In genomic region chr2:163472466-163472851, GRCm38 (mm10) we compare ENCODE assay signal across 8 mouse cellular contexts. TPM values are rescaled to one million over a fixed set of nuclear protein-coding genes. Genes with fewer than 3 reads are reported as not detected.
A peak's percentile ranks its signal among the peaks of the same experiment; 100 is the strongest.
DNase-seq lines count a peak whose midpoint lies in the region; ATAC-seq lines count a peak whose summit lies in the region.

Fitm2 (minus strand) TSS chr2:163472629.

- peak within 1 kb of the TSS; percentile 93 for H3K4me3 ChIP-seq in megakaryocyte, embryonic 14.5 days (replicated peaks)

- H3K9me3 ChIP-seq in megakaryocyte, embryonic 14.5 days: no peaks in the 10 kb centered on the region

- H3K27me3 ChIP-seq in megakaryocyte, embryonic 14.5 days (replicated peaks): peaks cover 4% of the 10 kb centered on the region

- H3K36me3 ChIP-seq in megakaryocyte, embryonic 14.5 days (replicated peaks; ENCODE audit: low read length): peaks cover 26% of the 10 kb centered on the region

- peak; percentile 100 for DNase-seq in ZHBTc4 (ENCODE audit: low read depth, low spot score)
- peak; percentile 91 to 92 for DNase-seq in gastrocnemius, adult 8-10 months (ENCODE audit: low spot score in 2 of 2)
- peak; percentile 95 for DNase-seq in hindlimb bud, embryonic 11.5 days (ENCODE audit: extremely low spot score, low read depth, low spot score)
- peak; percentile 93 to 98 for DNase-seq in left cerebral cortex, adult 8-10 months (ENCODE audit: low spot score in 2 of 2)
- peak; percentile 97 to 98 for DNase-seq in right cerebral cortex, postnatal 10 days (ENCODE audit: low spot score in 2 of 2)
- DNase-seq in urinary bladder, postnatal 25 days (ENCODE audit: low spot score): peak; percentile 95

- ATAC-seq in common myeloid progenitor, adult 5-6 weeks (replicated peaks; ENCODE audit: low read depth, poor library complexity, severe bottlenecking): peak; percentile 97

- peaks cover 22% of the 10 kb centered on the region for H3K4me1 ChIP-seq in megakaryocyte, embryonic 14.5 days

RNA-seq across cellular contexts. Expression of gene Fitm2, which starts in this region (rescaled TPM):
- 3.9 and 5.2 TPM in 2 replicates for total RNA-seq in common myeloid progenitor, adult 5-6 weeks (2017)
- total RNA-seq in gastrocnemius, adult 8-10 months (2022): 10 to 100 TPM; 70.3 to 75.0 (median 73.9) TPM
- 10 to 100 TPM; 16.7 to 19.4 (median 17.9) TPM for total RNA-seq in left cerebral cortex, adult 8-10 months (2022)
- polyA plus RNA-seq in megakaryocyte, embryonic 14.5 days (2012; ENCODE audit: insufficient read depth, low replicate concordance): 0.68 and 1.1 TPM in 2 replicates

Comparison
In these comparisons a context has a peak if more than half of its experiments do, and no peak if none do; other contexts are left out.
1. Peak in every context shown above with its lines: DNase-seq, ATAC-seq and H3K4me3 ChIP-seq.